Mouse (Mus musculus): ENCODE measurements around the gene Tas1r1.

DNA sequence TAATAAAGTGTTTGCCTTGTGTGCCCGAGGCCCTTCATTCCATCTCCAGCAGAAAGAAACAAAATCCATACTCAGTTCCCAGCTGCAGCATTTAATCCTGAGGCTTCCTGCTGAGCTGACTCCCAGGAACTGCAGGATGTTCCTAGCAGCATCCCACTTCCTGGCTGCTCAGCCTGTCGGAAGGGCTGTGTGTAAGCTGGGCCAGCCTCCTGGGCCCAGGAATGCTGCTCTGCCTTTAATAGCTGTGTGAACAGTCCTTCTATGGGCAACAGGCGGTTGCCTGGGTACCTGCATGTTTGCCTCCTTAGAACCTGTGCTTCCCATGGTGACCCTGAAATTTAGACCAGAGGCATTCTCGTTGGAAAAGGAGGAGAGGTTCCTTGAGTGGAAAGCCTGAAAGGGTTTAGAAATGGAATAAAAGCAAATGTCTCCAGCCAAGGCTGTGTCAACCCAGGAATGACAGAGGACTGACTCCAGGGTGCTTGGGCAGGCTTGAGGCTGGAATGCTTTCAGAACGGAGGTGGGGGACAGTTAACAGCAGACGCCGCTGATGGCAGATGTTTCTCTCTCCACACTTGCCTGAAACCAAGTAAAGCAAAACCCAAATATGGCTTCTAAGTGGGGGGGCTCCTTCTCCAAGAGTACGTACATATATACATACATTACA, 30.8 kb downstream of the Tas1r1 start:
- TF ChIP-seq MAFK (IDR thresholded peaks at IDR 0.05; ENCODE audit: insufficient read depth, low read depth, low read length) (no peak), CHD2 (IDR thresholded peaks at IDR 0.05; ENCODE audit: low read depth, low read length) (no peak), ZNF384 (IDR thresholded peaks at IDR 0.05; ENCODE audit: low read depth, low read length) (no peak), HCFC1 (IDR thresholded peaks at IDR 0.05; ENCODE audit: borderline replicate concordance, insufficient read depth, low read length) (no peak)
